Mouse (Mus musculus): ENCODE measurements around the gene Gm49333. TPM values are rescaled to one million over a fixed set of nuclear protein-coding genes. Genes with fewer than 3 reads are reported as not detected.

Gm49333 gene
- polyA plus RNA-seq, 1 experiment: not detected

- H3K4me3 ChIP-seq (ENCODE audit: insufficient read depth, low read depth, low read length): peak overlapping the region; percentile 98
- WGBS: 4% methylated on average over 14 of the region's 14 CpGs
- TF ChIP-seq CTCF (IDR thresholded peaks at IDR 0.05; ENCODE audit: insufficient read depth, low read depth, low read length) (no peak), POLR2A (IDR thresholded peaks at IDR 0.05; ENCODE audit: insufficient read depth, low read depth, low read length) (no peak)
- H3K4me1 ChIP-seq (ENCODE audit: control insufficient read depth, insufficient read depth, low read length): peaks cover 18% of the 10 kb centered on the region
- H3K27ac ChIP-seq (ENCODE audit: insufficient read depth, low read depth, low read length): no peak overlapping the region
These were observed 62.4 kb downstream of the Gm49333 start for GRCm38 (mm10) chr16:20673706-20674303.

GRCm38 (mm10) chr16:20675213-20675612, 63.8 kb downstream of the Gm49333 start:
- H3K4me1 ChIP-seq (ENCODE audit: control insufficient read depth, insufficient read depth, low read length): peaks cover 18% of the 10 kb centered on the region
- TF ChIP-seq CTCF (IDR thresholded peaks at IDR 0.05; ENCODE audit: insufficient read depth, low read depth, low read length) (no peak), POLR2A (IDR thresholded peaks at IDR 0.05; ENCODE audit: insufficient read depth, low read depth, low read length) (no peak)
- H3K4me3 ChIP-seq (ENCODE audit: insufficient read depth, low read depth, low read length): no peak overlapping the region
- WGBS: 89% methylated on average over 6 of the region's 6 CpGs
- H3K27ac ChIP-seq (ENCODE audit: insufficient read depth, low read depth, low read length): no peak overlapping the region

GRCm38 (mm10) chr16:20676702-20677101, 65.3 kb downstream of the Gm49333 start:
- 80% methylated on average over 4 of the region's 4 CpGs for WGBS
- H3K4me1 ChIP-seq (ENCODE audit: control insufficient read depth, insufficient read depth, low read length): peaks cover 18% of the 10 kb centered on the region
- TF ChIP-seq POLR2A (IDR thresholded peaks at IDR 0.05; ENCODE audit: insufficient read depth, low read depth, low read length): no peak
- no peak for TF ChIP-seq CTCF (IDR thresholded peaks at IDR 0.05; ENCODE audit: insufficient read depth, low read depth, low read length)
- H3K4me3 ChIP-seq (ENCODE audit: insufficient read depth, low read depth, low read length): no peak overlapping the region
- H3K27ac ChIP-seq (ENCODE audit: insufficient read depth, low read depth, low read length): no peak overlapping the region

- 74% methylated on average over 5 of the region's 5 CpGs for WGBS
- TF ChIP-seq CTCF (IDR thresholded peaks at IDR 0.05; ENCODE audit: insufficient read depth, low read depth, low read length): no peak
- no peak for TF ChIP-seq POLR2A (IDR thresholded peaks at IDR 0.05; ENCODE audit: insufficient read depth, low read depth, low read length)
- H3K4me3 ChIP-seq (ENCODE audit: insufficient read depth, low read depth, low read length): no peak overlapping the region
- H3K4me1 ChIP-seq (ENCODE audit: control insufficient read depth, insufficient read depth, low read length): peaks cover 18% of the 10 kb centered on the region
- no peak overlapping the region for H3K27ac ChIP-seq (ENCODE audit: insufficient read depth, low read depth, low read length)
These were observed 66.0 kb downstream of the Gm49333 start for GRCm38 (mm10) chr16:20677380-20677779.

GRCm38 (mm10) chr16:20677974-20678675, 66.7 kb downstream of the Gm49333 start:
- Histone ChIP-seq H3K27ac (ENCODE audit: insufficient read depth, low read depth, low read length) (no peak overlapping the region), H3K4me1 (ENCODE audit: control insufficient read depth, insufficient read depth, low read length) (peaks cover 18% of the 10 kb centered on the region), H3K4me3 (ENCODE audit: insufficient read depth, low read depth, low read length) (no peak overlapping the region)
- WGBS: 38% methylated on average over 10 of the region's 10 CpGs
- TF ChIP-seq CTCF (IDR thresholded peaks at IDR 0.05; ENCODE audit: insufficient read depth, low read depth, low read length) (no peak), POLR2A (IDR thresholded peaks at IDR 0.05; ENCODE audit: insufficient read depth, low read depth, low read length) (no peak)

- Histone ChIP-seq H3K4me1 (ENCODE audit: control insufficient read depth, insufficient read depth, low read length) (peaks cover 23% of the 10 kb centered on the region), H3K27ac (ENCODE audit: insufficient read depth, low read depth, low read length) (no peak overlapping the region), H3K4me3 (ENCODE audit: insufficient read depth, low read depth, low read length) (no peak overlapping the region)
- TF ChIP-seq POLR2A (IDR thresholded peaks at IDR 0.05; ENCODE audit: insufficient read depth, low read depth, low read length) (no peak), CTCF (IDR thresholded peaks at IDR 0.05; ENCODE audit: insufficient read depth, low read depth, low read length) (no peak)
- WGBS: 86% methylated on average over 3 of the region's 3 CpGs
These were observed 79.4 kb downstream of the Gm49333 start for GRCm38 (mm10) chr16:20690774-20691173.

GRCm38 (mm10) chr16:20691617-20692016, 80.2 kb downstream of the Gm49333 start:
- no peak overlapping the region for H3K27ac ChIP-seq (ENCODE audit: insufficient read depth, low read depth, low read length)
- no peak for TF ChIP-seq POLR2A (IDR thresholded peaks at IDR 0.05; ENCODE audit: insufficient read depth, low read depth, low read length)
- TF ChIP-seq CTCF (IDR thresholded peaks at IDR 0.05; ENCODE audit: insufficient read depth, low read depth, low read length): no peak
- 52% methylated on average over 1 of the region's 1 CpGs for WGBS
- H3K4me3 ChIP-seq (ENCODE audit: insufficient read depth, low read depth, low read length): no peak overlapping the region
- H3K4me1 ChIP-seq (ENCODE audit: control insufficient read depth, insufficient read depth, low read length): peaks cover 28% of the 10 kb centered on the region

- H3K27ac ChIP-seq (ENCODE audit: insufficient read depth, low read depth, low read length): 0 out of 2 replicates have a peak overlapping the region, but pooled peaks have one; percentile 18
- TF ChIP-seq CTCF (IDR thresholded peaks at IDR 0.05; ENCODE audit: insufficient read depth, low read depth, low read length) (no peak), POLR2A (IDR thresholded peaks at IDR 0.05; ENCODE audit: insufficient read depth, low read depth, low read length) (no peak)
- WGBS: 31% methylated on average over 16 of the region's 16 CpGs
- no peak overlapping the region for H3K4me3 ChIP-seq (ENCODE audit: insufficient read depth, low read depth, low read length)
- peaks cover 28% of the 10 kb centered on the region for H3K4me1 ChIP-seq (ENCODE audit: control insufficient read depth, insufficient read depth, low read length)
These were observed 81.0 kb downstream of the Gm49333 start for GRCm38 (mm10) chr16:20692241-20692965.
